Mouse (Mus musculus): ENCODE results near the gene Olfr649. TPM values are rescaled to one million over a fixed set of nuclear protein-coding genes. Genes with fewer than 3 reads are reported as not detected.

Olfr649 gene
- polyA plus RNA-seq, 1 experiment from 2014 or later: not detected

DNA sequence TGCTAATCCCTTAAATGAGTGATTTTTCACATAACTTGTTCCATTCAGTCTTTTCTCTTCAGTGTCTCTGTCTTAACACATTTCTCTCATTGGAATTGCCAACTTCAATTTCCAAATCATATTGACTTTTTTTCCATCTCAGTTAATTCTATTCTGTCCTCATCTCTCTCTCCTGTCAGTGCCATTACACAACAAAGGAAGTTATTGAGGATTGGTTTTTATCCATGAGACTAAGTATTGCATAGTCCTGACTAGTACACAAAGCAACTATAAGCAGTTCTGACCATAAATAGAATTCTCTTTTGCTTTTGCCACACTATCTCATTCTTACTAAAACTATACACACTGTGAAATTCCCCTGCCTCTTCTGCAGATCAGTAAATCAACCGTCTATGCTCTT lies 16.7 kb downstream of the Olfr649 start:
- ATAC-seq (ENCODE audit: low FRiP score, low read depth): no peak
- H3K4me2 ChIP-seq (replicated peaks): no peak overlapping the region

DNA sequence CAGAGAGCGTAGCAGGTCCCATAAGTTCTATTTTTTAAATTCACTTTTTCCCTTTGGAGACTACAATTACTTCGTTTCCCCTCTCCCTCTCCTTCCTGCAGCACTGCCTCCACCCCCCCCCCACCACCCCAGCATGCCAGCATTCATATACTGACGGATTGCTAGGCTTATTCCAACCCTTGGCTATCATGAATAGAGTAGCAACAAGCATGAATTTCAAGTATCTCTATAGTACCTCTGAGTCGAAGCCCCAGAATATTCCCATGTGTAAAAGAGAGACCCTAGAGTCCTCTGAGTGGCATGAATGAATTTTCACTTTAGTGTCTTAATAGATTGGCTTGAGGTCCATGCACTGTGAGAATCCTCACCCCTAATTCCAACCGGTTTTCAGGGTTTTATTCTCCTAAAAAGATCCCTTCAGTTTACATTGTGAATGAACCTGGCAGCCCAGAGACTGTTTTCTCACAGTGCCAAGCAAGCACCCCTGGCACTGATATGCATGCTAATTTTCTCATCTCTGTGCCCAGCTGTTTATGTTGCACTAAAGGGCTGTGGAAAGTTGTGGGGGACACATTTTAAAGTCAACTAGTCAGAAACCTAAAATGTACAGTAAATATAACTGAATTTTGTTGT lies 17.2 kb downstream of the Olfr649 start:
- Histone ChIP-seq H3K4me1 (no peaks in the 10 kb centered on the region), H3K27me3 (replicated peaks) (no peaks in the 10 kb centered on the region), H3K9ac (no peak overlapping the region), H3K4me3 (no peak overlapping the region), H3K36me3 (no peaks in the 10 kb centered on the region), H3K27ac (no peak overlapping the region), H3K4me2 (replicated peaks) (no peak overlapping the region), H3K9me3 (no peaks in the 10 kb centered on the region)
- ATAC-seq (ENCODE audit: low FRiP score, low read depth): no peak
- WGBS: 73% methylated on average over 5 of the region's 5 CpGs

More for the DNA sequence above, 16.7 kb downstream of the Olfr649 start:
- Histone ChIP-seq H3K27ac (no peak overlapping the region), H3K9ac (no peak overlapping the region), H3K4me3 (no peak overlapping the region), H3K27me3 (replicated peaks) (no peaks in the 10 kb centered on the region), H3K4me1 (no peaks in the 10 kb centered on the region), H3K36me3 (no peaks in the 10 kb centered on the region), H3K9me3 (no peaks in the 10 kb centered on the region)
- WGBS: 84% methylated on average over 1 of the region's 1 CpGs

DNA sequence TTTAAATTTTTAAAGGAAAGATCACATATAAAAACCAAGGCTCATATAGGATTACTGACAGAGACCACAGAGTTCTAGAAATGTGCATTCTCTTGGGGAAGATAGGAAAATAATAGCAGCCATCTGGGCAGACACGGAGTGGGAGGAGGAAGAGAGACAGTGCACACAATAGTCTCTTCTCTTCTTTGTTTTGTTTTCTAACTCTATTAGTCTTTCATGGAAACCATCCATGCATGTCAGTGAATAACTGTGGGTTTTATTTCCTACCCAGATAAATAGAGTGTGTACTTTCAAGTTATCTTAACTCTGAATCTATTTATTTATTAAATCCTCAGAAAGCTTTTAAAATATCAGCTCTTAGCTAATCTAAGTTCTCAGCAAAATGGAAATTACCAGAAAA lies 20.7 kb downstream of the Olfr649 start:
- ATAC-seq (ENCODE audit: low FRiP score, low read depth): no peak
- Histone ChIP-seq H3K4me3 (no peak overlapping the region), H3K4me1 (no peaks in the 10 kb centered on the region), H3K27ac (no peak overlapping the region), H3K36me3 (no peaks in the 10 kb centered on the region), H3K27me3 (replicated peaks) (no peaks in the 10 kb centered on the region), H3K9me3 (no peaks in the 10 kb centered on the region), H3K4me2 (replicated peaks) (no peak overlapping the region), H3K9ac (no peak overlapping the region)
- 15% methylated on average over 1 of the region's 1 CpGs for WGBS

DNA sequence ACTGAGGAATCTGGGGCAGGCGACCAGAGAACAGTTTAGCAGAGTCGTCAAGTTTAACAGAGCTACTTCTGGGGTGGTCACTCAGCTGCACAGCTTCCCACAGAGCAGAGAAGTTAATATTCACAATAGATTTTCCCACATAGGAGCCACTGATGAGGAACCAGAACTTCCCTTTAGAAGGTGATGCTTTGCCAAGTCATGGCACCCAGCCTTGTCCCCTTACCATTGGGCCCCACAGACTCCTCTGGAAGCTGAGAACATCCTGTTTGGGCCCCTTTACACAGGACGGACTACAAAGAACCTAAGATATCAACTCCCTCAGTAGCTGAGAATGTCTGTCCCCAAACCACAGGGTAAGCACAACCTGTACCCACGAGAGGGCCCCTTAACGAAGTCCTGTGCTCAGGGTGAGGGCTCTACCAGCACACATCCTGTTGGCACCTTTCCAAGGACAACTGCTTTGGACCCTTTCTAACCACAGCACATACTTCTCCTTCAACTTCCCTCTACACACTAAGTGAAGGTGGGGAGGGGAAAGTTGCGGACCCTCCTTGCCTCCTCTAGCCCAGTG lies 26.1 kb downstream of the Olfr649 start:
- no peak for ATAC-seq (ENCODE audit: low FRiP score, low read depth)
- no peak overlapping the region for H3K4me3 ChIP-seq
- WGBS: 82% methylated on average over 6 of the region's 6 CpGs

DNA sequence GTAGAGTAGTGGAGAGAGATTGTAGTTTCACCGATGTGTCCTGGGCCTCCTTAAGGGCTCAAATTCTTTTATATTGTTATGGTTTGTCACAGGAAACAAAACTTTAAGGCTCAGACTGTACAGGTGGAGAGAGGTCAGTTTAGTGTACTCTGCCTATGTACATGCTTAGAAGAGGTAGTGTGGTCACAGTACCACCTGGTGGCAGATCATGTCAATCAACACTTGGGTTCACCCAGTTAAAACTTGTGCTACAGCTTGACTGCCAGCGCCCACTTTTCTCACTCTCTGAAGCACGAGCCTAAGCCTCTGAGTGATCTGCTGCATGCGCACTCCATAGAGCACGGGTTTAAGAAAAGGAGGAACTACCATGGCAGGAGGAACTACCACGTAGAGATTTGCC lies 28.7 kb downstream of the Olfr649 start:
- Histone ChIP-seq H3K9ac (no peak overlapping the region), H3K9me3 (no peaks in the 10 kb centered on the region), H3K4me2 (replicated peaks) (no peak overlapping the region), H3K4me3 (no peak overlapping the region), H3K27ac (no peak overlapping the region), H3K4me1 (no peaks in the 10 kb centered on the region), H3K27me3 (replicated peaks) (no peaks in the 10 kb centered on the region), H3K36me3 (no peaks in the 10 kb centered on the region)
- 83% methylated on average over 6 of the region's 6 CpGs for WGBS
- no peak for ATAC-seq (ENCODE audit: low FRiP score, low read depth)

More for the DNA sequence above, 26.1 kb downstream of the Olfr649 start:
- no peak overlapping the region for H3K9ac ChIP-seq
- H3K27ac ChIP-seq: no peak overlapping the region
- no peaks in the 10 kb centered on the region for H3K36me3 ChIP-seq
- H3K4me2 ChIP-seq (replicated peaks): no peak overlapping the region
- no peaks in the 10 kb centered on the region for H3K4me1 ChIP-seq
- no peaks in the 10 kb centered on the region for H3K9me3 ChIP-seq
- H3K27me3 ChIP-seq (replicated peaks): no peaks in the 10 kb centered on the region

DNA sequence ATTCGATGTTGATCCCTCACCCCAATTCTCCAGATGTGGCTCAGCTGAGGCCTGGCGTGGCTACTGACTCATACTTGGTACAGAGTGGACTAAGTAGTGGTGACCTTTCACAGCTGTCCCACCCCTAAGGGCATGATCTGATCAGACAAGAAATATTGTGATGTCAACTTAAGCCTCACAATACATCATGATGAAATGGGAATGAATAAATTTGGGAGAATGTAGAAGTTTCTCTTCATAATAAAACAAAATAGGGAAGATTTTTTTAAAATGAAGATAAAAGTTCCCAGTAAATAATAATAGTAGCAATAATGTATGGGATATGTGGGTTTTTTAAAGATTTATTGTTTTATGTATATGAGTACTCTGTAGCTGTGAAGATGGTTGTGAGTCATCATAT lies 45.3 kb downstream of the Olfr649 start, which contains the start of gene Ubqlnl:
Gene Ubqlnl (minus strand): TSS at position 101 of the 400 bp plus-strand sequence.
- ATAC-seq (ENCODE audit: low FRiP score, low read depth): no peak
- Histone ChIP-seq H3K27me3 (replicated peaks) (no peaks in the 10 kb centered on the region), H3K4me2 (replicated peaks) (no peak within 1 kb of the TSS), H3K9ac (no peak within 1 kb of the TSS), H3K4me3 (no peak within 1 kb of the TSS), H3K4me1 (no peaks in the 10 kb centered on the region), H3K36me3 (no peaks in the 10 kb centered on the region), H3K9me3 (no peaks in the 10 kb centered on the region), H3K27ac (no peak within 1 kb of the TSS)
- WGBS: 83% methylated on average over 2 of the region's 2 CpGs

DNA sequence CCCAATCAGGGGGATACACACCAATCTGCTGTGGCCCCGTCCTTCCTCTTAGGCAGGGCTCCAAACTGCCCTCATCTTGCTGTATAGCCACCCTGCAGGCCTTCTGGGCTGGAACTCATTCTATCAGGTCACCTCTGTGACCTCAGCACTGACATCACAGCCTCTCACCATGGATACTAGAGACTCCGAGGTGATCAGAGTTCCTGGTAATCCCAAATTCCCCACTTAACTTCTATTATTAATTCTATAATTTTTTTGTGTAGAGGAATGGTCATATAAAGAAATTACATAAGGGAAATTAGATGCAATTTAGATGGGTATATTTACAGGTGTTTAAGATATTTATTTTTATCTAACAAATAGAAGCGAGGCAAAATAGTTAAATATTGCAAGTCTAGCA lies 52.6 kb downstream of the Olfr649 start, which contains the start of gene Ubqln3:
Gene Ubqln3 (minus strand): TSS at position 101 of the 400 bp plus-strand sequence.
- Histone ChIP-seq H3K36me3 (no peaks in the 10 kb centered on the region), H3K27me3 (replicated peaks) (no peaks in the 10 kb centered on the region), H3K4me3 (no peak within 1 kb of the TSS), H3K4me1 (no peaks in the 10 kb centered on the region), H3K9me3 (no peaks in the 10 kb centered on the region), H3K9ac (no peak within 1 kb of the TSS), H3K27ac (no peak within 1 kb of the TSS), H3K4me2 (replicated peaks) (no peak within 1 kb of the TSS)
- 78% methylated on average over 3 of the region's 3 CpGs for WGBS
- ATAC-seq (ENCODE audit: low FRiP score, low read depth): no peak

Other genes with a start within 250 kb of the Olfr649 start
- gene Olfr635, start 224.8 kb downstream of the Olfr649 start, polyA plus RNA-seq (2016; fragmentation: Nextera tagmentation; extraction: Ambion mirVana): not detected in 2 replicates
- not detected in 2 replicates for gene Olfr638, start 197.2 kb downstream of the Olfr649 start, polyA plus RNA-seq (2016; fragmentation: Nextera tagmentation; extraction: Ambion mirVana)
- gene Olfr639, start 178.7 kb downstream of the Olfr649 start, polyA plus RNA-seq (2016; fragmentation: Nextera tagmentation; extraction: Ambion mirVana): not detected in 2 replicates
- not detected in 2 replicates for gene Olfr640, start 170.4 kb downstream of the Olfr649 start, polyA plus RNA-seq (2016; fragmentation: Nextera tagmentation; extraction: Ambion mirVana)
- not detected in 2 replicates for gene Olfr641, start 160.5 kb downstream of the Olfr649 start, polyA plus RNA-seq (2016; fragmentation: Nextera tagmentation; extraction: Ambion mirVana)
- gene Olfr642, start 143.3 kb downstream of the Olfr649 start, polyA plus RNA-seq (2016; fragmentation: Nextera tagmentation; extraction: Ambion mirVana): not detected in 2 replicates
- gene 4930516K23Rik, start 134.5 kb downstream of the Olfr649 start, polyA plus RNA-seq (2016; fragmentation: Nextera tagmentation; extraction: Ambion mirVana): not detected in 2 replicates
- gene Olfr644, start 124.1 kb downstream of the Olfr649 start, polyA plus RNA-seq (2016; fragmentation: Nextera tagmentation; extraction: Ambion mirVana): not detected in 2 replicates
- not detected in 2 replicates for gene Olfr645, start 110.5 kb downstream of the Olfr649 start, polyA plus RNA-seq (2016; fragmentation: Nextera tagmentation; extraction: Ambion mirVana)
- gene Olfr646, start 91.1 kb downstream of the Olfr649 start, polyA plus RNA-seq (2016; fragmentation: Nextera tagmentation; extraction: Ambion mirVana): not detected in 2 replicates
- gene Ubqln5, start 66.2 kb downstream of the Olfr649 start, polyA plus RNA-seq (2016; fragmentation: Nextera tagmentation; extraction: Ambion mirVana): not detected in 2 replicates
- gene Olfr643, start 58.6 kb downstream of the Olfr649 start, polyA plus RNA-seq (2016; fragmentation: Nextera tagmentation; extraction: Ambion mirVana): not detected in 2 replicates
- not detected in 2 replicates for gene Ubqln3, start 52.7 kb downstream of the Olfr649 start, polyA plus RNA-seq (2016; fragmentation: Nextera tagmentation; extraction: Ambion mirVana)
- not detected in 2 replicates for gene Ubqlnl, start 45.4 kb downstream of the Olfr649 start, polyA plus RNA-seq (2016; fragmentation: Nextera tagmentation; extraction: Ambion mirVana)
- not detected in 2 replicates for gene Olfm5, start 31.2 kb downstream of the Olfr649 start, polyA plus RNA-seq (2016; fragmentation: Nextera tagmentation; extraction: Ambion mirVana)
- 0.43 and 0.56 TPM in 2 replicates for gene Olfr648, start 12.6 kb downstream of the Olfr649 start, polyA plus RNA-seq (2016; fragmentation: Nextera tagmentation; extraction: Ambion mirVana)
- 1.2 TPM in 2 replicates for gene Trim6, start 22.8 kb upstream of the Olfr649 start, polyA plus RNA-seq (2016; fragmentation: Nextera tagmentation; extraction: Ambion mirVana)
- 0.76 and 1.2 TPM in 2 replicates for gene Trim34a, start 48.5 kb upstream of the Olfr649 start, polyA plus RNA-seq (2016; fragmentation: Nextera tagmentation; extraction: Ambion mirVana)
- gene Trim5, start 92.1 kb upstream of the Olfr649 start, polyA plus RNA-seq (2016; fragmentation: Nextera tagmentation; extraction: Ambion mirVana): 0.15 and 0.22 TPM in 2 replicates
- 2.7 and 2.9 TPM in 2 replicates for gene Trim12a, start 119.5 kb upstream of the Olfr649 start, polyA plus RNA-seq (2016; fragmentation: Nextera tagmentation; extraction: Ambion mirVana)
- gene Trim34b, start 133.5 kb upstream of the Olfr649 start, polyA plus RNA-seq (2016; fragmentation: Nextera tagmentation; extraction: Ambion mirVana): not detected in 2 replicates
- gene Trim12c, start 157.4 kb upstream of the Olfr649 start, polyA plus RNA-seq (2016; fragmentation: Nextera tagmentation; extraction: Ambion mirVana): 0.88 and 1.1 TPM in 2 replicates
- gene Trim30b, start 173.9 kb upstream of the Olfr649 start, polyA plus RNA-seq (2016; fragmentation: Nextera tagmentation; extraction: Ambion mirVana): not detected in 2 replicates
- gene Trim30c, start 204.9 kb upstream of the Olfr649 start, polyA plus RNA-seq (2016; fragmentation: Nextera tagmentation; extraction: Ambion mirVana): not detected in 2 replicates

Data from neural tube, embryonic 12.5 days (tissue).